Mouse (Mus musculus) adrenal gland, postnatal 25 days (tissue): ENCODE measurements around the gene Sphk2. TPM values are rescaled to one million over a fixed set of nuclear protein-coding genes. Genes with fewer than 3 reads are reported as not detected.

Experiments
- DNase-seq: peaks from one replicate; pipeline ENCODE4 v3.0.0; 2021; ENCODE audit warnings: mixed read lengths
- long read RNA-seq: library from polyadenylated mRNA; stranded (forward); transcript quantifications from one replicate; pipeline ENCODE4 v2.0.0, GENCODE M21; 2021
- total RNA-seq: library from RNA; stranded (reverse); gene quantifications from 2 replicates; pipeline ENCODE4 v1.2.3, GENCODE M21; 2021

Gene Sphk2
- total RNA-seq: 38.2 and 42.0 TPM in 2 replicates
- long read RNA-seq, transcript Sphk2-201 (6 exons, 2,968 nt): major isoform, 15 of 42 reads
- long read RNA-seq, transcript Sphk2-202 (7 exons, 3,548 nt): minor isoform, 6 of 42 reads
- long read RNA-seq, partial matches to known transcripts: 4 of 42 reads
- long read RNA-seq, other reads (novel, unspliced or antisense): 14 of 42 reads

DNA sequence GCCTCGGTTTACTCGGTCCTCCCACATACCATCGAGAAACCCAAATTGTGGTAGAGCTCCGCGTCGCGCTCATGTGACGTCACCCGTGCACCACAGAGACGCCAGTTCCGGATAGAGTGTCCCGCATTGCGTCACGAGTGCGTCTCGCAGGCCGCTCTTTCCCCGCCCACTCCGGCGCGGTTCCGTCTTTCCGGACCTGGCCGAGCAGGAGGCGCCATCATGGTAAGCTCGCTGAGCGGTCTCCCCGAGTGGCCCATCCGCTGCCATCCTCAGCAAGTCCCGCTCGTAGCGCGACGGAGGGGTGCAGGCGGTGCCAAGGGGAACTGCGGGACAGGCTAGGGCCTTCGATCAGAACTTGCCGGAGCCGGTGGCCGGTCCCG lies at the start of gene Sphk2:
Sphk2 (minus strand) TSS at position 85 of the 380 bp plus-strand sequence.
- DNase-seq: peak; percentile 98

- DNase-seq: no peak
These were observed 49.7 kb upstream of the Sphk2 start for GRCm38 (mm10) chr7:45767500-45767899.

DNA sequence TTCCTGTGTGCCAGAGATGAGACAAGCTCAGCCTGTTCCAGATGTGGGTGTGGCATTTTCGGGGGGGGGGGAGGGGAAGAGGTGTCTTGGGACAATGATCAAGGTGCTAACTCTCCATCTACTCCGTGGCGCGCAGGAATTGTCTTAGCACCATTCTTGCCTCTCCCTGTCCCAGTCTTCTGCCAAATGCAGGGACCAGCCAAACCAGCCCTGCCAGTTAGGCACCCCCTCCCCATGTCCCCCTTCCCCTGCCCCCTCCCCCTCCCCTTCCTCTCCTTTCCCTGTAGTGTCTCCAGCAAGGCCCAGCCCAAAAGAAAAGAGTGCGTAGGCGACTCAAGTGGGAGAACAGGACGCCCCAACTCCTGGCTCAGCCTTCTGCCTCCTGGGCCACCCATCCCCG lies 49.0 kb upstream of the Sphk2 start:
- no peak for DNase-seq

DNA sequence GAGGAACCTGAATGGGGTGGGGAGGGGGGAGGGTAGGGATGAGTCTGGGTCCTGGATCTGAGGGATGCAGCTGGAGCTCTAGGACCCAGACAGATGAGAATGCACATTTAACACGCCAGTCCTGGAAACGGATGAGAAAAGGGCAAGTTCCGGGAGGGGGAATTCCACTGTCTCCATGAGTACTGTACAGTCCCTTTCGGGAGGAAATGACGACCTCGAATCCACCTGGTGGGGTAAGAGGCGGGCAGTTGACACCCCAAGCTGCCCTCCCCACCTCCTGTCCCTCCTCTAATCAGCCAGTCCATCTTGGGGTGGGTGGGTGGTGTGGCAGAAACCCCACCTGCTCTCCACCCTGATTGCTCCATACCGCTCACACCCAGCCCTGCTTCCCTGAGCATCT lies 48.2 kb upstream of the Sphk2 start:
- no peak for DNase-seq

GRCm38 (mm10) chr7:45760151-45760550 lies 42.3 kb upstream of the Sphk2 start:
- DNase-seq: no peak

- no peak for DNase-seq
These were observed 41.6 kb upstream of the Sphk2 start for GRCm38 (mm10) chr7:45759400-45759799.

DNA sequence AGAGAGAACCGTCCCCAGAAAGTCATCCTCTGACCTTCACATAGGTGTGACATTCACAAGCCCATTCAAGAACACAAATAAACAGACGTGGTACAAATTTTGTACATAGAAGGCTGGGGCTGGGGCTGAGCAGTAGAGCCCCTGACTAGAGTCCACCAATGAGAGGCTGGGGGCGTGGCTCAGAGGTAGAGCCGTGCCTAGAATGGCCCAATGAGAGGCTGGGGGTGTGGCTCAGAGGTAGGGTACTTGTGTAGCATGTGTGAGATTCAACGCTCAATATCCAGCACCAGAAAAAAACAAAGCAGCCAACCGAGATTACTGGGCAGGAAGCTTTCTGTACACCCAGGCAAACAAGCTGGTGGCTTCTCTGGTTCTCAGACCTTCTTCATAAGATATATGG lies 37.9 kb upstream of the Sphk2 start:
- DNase-seq: no peak

DNA sequence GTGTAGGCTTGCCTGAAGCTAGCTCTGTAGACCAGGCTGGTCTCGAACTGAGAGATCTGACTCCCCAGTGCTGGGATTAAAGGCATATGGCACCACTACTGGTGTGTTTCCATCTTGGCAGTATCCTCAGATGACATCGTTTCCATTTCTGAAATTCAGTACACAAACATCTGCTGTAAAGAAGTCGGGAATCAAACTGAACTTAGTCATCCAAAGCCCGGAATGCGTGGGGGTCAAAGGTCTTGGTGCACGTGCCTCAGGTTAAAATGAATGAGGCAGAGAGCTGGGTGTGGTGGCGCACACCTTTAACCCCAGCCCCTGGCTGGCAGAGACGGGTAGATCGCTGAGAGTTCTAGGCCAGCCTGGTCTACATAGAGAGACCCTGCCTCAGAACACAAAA lies 32.4 kb upstream of the Sphk2 start:
- no peak for DNase-seq

- DNase-seq: peak; percentile 28
These were observed 31.6 kb upstream of the Sphk2 start for GRCm38 (mm10) chr7:45749401-45749800.

GRCm38 (mm10) chr7:45748110-45748509 lies 30.3 kb upstream of the Sphk2 start:
- no peak for DNase-seq

GRCm38 (mm10) chr7:45747450-45747849 lies 29.6 kb upstream of the Sphk2 start:
- no peak for DNase-seq

DNA sequence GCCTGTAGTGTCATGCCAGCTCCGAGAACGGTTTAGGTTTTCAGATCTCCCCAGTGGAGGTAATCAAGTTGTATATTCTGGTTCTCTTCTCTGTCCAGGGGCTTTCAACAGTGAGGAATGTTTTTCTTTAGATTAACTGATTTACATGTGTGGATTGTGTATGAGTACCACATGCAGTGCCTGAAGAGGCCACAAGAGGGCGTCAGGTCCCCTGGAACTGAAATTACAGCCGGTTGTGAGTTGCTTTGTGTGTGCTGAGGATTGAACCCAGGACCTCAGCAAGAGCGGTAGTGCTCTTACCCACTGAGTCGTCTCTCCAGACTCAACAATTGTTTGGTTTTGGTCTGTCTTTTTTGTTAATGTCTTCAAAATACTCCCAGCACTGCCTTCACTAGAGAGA lies 28.7 kb upstream of the Sphk2 start:
- DNase-seq: no peak

DNA sequence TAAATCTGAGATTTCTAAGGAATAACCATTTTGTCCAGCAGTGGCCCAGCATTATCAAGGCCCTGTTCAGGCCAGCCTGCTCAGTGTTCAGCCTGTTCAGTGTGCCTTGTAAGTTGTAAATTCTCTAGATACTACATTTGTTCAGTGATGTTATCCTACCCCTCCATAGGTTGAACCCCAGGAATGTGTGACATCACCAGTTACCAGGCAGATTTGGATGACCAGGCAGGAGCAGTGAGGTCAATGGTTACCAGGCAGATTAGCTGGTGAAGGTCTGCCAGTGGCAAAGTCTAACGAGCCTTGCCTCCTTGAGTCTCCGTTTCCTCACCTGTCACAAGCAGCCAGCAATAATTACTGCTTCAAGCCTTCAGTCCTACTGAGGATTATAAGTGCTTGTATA lies 26.6 kb upstream of the Sphk2 start:
- DNase-seq: peak; percentile 59

GRCm38 (mm10) chr7:45742338-45742737 lies 24.5 kb upstream of the Sphk2 start:
- peak; percentile 34 for DNase-seq

DNA sequence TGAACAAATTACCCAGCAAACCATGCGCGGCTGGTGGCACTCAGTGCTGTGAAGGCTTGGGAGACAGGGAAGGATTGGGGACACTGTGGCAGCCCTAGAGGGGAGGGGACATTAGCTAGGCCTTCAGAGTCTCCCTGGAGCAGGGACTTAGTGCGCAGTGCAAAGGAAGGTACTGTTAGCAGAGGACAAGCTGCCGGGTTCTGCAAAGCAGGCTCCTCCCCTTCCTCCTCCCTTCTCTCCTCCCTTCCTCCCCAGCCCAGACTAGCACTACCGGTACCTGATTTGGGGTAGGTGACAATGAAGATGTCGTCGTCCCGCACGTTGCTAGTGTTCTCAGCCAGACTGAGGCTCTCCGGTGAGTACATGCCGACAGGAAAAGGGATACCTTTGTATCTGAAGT lies 24.0 kb upstream of the Sphk2 start:
- DNase-seq: no peak

GRCm38 (mm10) chr7:45741308-45741707 lies 23.5 kb upstream of the Sphk2 start:
- DNase-seq: no peak

DNA sequence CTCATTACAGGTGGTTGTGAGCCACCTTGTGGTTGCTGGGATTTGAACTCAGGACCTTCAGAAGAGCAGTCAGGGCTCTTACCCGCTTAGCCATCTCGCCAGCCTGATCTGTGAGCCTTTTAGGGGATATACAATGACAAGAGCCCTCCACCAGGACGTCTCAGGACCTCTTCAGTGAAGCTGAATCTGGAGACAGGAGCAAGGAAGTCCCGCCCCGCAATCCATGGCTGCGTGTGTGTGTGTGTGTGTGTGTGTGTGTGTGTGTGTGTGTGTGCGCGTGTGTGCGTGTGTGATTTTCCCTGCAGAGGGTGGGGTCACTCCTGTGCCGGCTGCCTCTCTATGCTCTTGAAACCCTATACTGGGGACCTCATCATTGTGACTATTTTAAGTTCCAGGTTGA lies 22.0 kb upstream of the Sphk2 start:
- DNase-seq: no peak

DNA sequence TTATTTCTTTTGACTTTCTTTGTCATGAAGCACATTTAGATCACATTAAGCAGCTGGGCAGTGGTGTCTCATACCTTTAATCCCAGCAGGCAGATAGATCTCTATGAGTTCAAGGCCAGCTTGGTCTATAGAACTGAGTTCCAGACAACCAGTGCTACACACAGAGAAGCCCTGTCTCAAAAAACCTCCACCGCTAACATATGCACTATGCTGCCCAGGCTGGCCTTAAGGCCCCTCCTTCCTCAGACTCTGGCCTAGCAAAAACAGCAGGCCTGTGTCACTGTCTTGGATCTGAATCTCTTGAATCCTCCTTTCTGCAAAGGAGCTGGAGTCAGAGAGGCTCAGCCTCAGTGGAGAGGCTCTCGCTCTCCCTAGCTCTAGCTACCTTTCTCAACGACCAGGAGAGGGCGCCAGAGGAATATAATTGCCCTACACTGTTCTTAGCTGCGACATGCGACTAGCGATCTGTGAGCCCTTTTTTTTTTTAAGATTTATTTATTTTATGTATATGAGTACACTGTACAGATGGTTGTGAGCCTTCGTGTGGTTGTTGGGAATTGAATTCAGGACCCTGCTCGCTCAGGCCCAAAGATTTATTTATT lies 21.5 kb upstream of the Sphk2 start:
- DNase-seq: peak; percentile 80

- no peak for DNase-seq
These were observed 15.7 kb upstream of the Sphk2 start for GRCm38 (mm10) chr7:45733477-45733876.

DNA sequence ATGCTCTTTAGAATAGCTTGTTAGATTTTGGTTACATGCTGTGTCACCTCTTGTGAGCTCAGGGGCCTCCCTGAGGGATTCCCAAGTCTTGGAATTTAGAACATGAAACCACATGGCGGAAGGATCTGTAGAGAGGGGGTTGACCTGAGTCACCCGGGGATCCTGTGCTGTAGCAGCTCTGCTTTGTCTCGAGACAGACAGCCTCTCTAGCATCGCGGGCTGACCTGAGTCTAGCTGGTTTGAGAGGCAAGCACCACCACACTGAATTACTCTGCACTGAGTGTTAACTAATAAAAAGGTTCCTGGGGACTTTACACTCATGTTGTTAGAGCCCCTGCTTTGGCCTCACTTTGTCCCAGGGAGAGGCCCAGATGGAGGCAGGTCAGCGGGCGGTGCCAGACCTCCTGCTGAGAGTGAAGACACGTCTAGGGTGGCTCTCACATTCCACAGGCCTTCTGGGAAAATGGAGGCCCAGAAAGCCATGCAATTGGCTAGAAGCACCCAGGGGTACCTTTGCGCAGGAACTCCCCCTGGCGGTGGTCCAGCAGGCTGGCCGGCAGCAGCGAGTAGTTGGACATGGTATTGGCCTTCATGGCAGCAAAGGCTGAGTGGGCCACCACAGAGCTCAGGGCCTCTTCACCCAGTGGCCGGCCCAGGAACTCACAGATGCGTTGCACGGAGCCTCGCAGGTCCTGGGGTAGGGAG lies 13.1 kb upstream of the Sphk2 start:
- peak; percentile 64 for DNase-seq

DNA sequence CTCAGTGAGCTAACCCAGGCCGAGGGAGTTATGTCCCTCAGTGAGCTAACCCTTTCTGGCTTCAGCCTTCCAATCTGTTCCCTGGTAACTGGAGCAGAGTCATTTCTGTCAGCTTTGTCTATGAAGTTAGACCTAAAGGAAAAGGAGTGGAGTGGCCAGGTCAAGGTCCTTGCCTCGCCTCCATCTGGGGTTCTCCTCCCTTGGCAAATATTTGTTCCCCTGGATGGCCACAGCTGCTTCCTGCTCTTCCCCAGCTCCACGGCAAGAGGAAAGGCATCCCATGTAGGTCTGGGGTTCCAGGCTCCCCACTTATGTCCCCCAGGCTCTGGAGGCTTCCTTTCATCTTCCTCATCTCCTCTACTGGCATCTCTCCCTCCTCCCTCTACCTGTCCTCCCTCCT lies 9.8 kb upstream of the Sphk2 start:
- DNase-seq: no peak

DNA sequence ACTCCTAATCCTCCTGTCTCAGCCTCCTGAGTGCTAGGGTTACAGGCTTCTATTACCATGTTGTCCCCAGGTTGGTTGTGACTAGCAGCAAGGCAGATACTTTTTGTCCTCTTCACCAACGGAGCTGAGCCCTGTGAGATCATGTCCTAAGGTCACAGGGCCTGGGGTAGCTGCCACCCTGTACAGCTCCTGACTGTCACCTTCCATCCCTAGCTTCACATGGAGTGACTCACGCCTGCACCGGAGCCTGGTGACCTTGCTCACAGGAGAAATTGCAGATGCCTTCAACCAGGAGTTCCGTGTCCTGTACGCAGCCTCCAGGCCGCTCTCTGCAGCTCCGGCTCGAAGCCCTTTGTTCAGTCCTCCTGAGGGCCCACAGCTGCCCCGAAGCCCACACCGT lies 8.6 kb upstream of the Sphk2 start:
- DNase-seq: no peak

DNA sequence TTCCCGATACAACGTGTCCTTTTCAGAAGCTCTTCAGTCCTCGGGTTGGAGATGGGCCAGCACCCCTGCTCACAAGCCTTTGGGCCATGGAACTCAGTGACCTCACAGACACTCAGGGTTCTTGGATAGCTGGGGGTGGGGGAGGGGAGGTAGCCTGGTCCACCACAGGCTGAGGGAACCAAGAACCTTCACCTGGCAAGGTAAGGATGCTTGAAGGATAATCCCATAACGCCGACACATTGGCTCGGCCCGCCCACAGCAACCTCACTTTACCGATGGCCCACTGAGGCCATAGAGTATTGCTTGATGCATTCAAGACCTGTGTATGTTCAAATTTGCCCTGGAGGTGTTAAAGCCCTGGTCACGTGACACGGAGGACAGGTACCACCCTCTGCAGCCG lies 7.9 kb upstream of the Sphk2 start, which contains the start of gene Spaca4:
Spaca4 (minus strand) TSS at position 101 of the 400 bp plus-strand sequence.
- no peak for DNase-seq

DNA sequence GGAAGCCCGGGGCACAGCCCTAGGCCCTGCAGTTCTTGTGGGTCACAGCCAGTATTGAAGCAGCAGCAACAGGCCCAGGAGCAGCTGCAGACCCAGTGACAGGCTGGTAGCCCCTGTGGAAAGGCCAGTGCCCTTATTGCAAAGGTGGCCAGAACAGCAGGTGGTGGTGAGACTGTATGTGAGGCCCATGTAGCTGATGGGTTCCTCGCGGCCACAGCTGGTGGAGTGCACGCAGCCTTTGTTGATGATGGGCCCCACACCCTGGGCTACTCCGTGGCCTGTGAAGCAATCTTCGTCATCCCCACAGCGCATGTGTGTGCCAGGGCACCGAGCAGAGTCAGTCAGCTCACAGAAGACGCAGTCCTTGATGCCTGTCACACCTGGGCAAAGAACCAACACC lies 7.3 kb upstream of the Sphk2 start:
- DNase-seq: no peak
